In genomic region chr13:112308672-112309071, GRCm38 (mm10) we compare ENCODE assay signal across 8 mouse cellular contexts.
DNase-seq lines count a peak whose midpoint lies in the region.

No protein-coding gene starts in this region.

- DNase-seq in cerebellum, postnatal 14 days = peak; percentile 24 to 46
- no peak for DNase-seq in cerebellum, adult 18-20 months
- DNase-seq in right cerebral cortex, adult 18-20 months = peak; percentile 28
- no peak for DNase-seq in right cerebral cortex, postnatal 36 days (ENCODE audit: low spot score in 2 of 2)
- peak; percentile 63 for DNase-seq in embryo, embryonic 9.5 days (ENCODE audit: extremely low spot score)
- DNase-seq in kidney, postnatal 10 days = peak; percentile 78
- peak; percentile 11 to 72 for DNase-seq in natural killer cell, adult 2 months (ENCODE audit: low spot score in 2 of 2)
- no peak for DNase-seq in frontal cortex, postnatal 14 days (ENCODE audit: low spot score in 2 of 2)

Comparison
In these comparisons a context has a peak if more than half of its experiments do, and no peak if none do; other contexts are left out.
1. DNase-seq: peak in cerebellum, postnatal 14 days (2 of 2), right cerebral cortex, adult 18-20 months (single experiment), embryo, embryonic 9.5 days (single experiment), kidney, postnatal 10 days (single experiment) and natural killer cell, adult 2 months (2 of 2); none in cerebellum, adult 18-20 months (0 of 2), right cerebral cortex, postnatal 36 days (0 of 2) and frontal cortex, postnatal 14 days (0 of 2).